Mouse (Mus musculus) liver, adult 2 months (tissue): Measurements from ENCODE around the gene Htra2.

Experiments used
- CTCF ChIP-seq: fragments of 200-500 bp; IDR thresholded peaks from 2 replicates; pipeline ENCODE4 v1.5.1; 2011; ENCODE audit warnings: low read depth, low read length, control low read depth
- POLR2A ChIP-seq: fragments of 200-500 bp; IDR thresholded peaks from 2 replicates; pipeline ENCODE4 v1.6.1; 2011; ENCODE audit warnings: low read length, control low read depth; ENCODE audit not compliant: insufficient read depth; ENCODE audit errors: extremely low read depth

DNA sequence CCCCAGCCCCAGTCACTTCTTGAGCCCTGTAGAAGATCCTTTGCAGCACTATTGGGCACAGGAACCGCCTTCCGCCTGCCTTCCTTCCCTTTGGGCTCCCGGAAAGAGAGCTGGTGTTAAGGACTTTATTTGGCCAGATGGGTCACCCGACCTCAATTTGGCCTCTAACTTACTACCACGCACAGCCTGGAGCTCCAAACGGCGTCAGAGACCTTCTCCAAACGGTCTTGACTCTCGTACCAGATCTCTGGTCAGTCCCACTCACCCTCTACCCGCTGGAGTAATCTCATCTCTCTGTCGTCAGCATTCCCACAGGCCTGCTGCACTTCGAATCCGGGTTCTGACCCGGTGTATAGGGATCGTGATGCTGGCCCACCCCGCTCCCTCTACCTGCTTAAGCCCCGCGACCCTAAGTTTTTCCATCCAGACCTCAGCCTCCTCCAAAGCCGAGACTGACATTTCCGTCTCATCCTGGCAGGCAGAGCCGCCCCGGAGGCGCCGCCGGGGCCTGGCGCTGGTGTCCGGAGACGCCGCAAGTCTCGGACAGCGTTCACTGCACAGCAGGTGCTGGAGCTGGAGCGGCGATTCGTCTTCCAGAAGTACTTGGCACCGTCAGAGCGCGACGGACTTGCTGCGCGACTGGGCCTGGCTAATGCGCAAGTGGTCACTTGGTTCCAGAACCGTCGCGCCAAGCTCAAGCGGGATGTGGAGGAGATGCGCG lies 32.3 kb upstream of the Htra2 start:
- TF ChIP-seq POLR2A (no peak), CTCF (no peak)
